Mouse (Mus musculus) embryo, embryonic 11.5 days (tissue): Measurements from ENCODE around the gene Senp2.

Experiments used
- DNase-seq: peaks from one replicate; pipeline ENCODE4 v3.0.0-alpha.2; 2012; ENCODE audit warnings: low read depth, low spot score

Gene Senp2

DNA sequence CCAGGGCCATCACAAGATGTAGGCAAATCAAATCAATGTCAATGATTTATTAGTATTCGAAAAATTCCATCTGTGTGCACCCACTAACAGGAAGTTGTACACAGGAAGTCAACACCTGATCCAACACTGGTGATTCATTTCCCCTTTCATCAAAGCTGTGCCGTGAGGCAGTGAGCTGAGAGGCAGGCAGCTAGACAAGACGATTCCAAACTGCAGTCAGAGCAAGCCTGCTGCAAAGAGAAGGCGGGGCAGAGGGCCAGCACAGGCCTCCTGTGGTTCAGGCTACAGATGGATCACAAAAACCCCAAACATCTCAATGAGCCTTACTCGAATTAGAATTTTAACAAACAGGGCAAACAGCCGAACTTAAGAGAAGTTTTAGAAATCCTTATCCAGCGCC, 88.4 kb downstream of the Senp2 start:
- DNase-seq = no peak
